Mouse (Mus musculus): ENCODE measurements around the gene Mybph.

DNA sequence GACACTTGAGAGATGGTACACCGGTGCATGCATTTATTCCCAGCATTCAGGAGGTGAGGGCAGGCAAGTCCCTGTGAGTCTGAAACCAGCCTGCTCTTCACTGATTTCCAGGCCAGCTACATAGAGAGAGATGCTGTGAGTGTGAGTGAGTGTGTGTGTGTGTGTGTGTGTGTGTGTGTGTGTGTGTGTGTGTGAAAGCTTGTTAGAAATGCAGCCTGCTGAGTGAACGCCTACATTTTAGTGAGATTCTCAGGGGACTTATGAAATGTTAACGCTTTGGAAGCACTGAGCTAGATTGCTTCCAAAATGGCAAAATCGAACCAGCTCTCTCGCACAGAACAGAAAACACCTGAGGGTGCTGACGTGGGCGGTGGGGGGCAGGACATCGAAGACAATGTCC, 47.2 kb upstream of the Mybph start:
- TF ChIP-seq GATA1 (IDR thresholded peaks at IDR 0.05; ENCODE audit: low read depth, low read length) (no peak), EP300 (IDR thresholded peaks at IDR 0.05; ENCODE audit: low read depth in 1 of 2, low read length in 2 of 2) (no peak), POLR2A (IDR thresholded peaks at IDR 0.05; ENCODE audit: control insufficient read depth in 1 of 2, insufficient read depth in 1 of 2, low read depth in 1 of 2, low read length in 2 of 2, poor library complexity in 1 of 2) (no peak), POLR2AphosphoS2 (IDR thresholded peaks at IDR 0.05; ENCODE audit: low read length) (no peak), TAL1 (IDR thresholded peaks at IDR 0.05; ENCODE audit: low read length) (no peak), CTCF (IDR thresholded peaks at IDR 0.05 in 2 of 3, conservative IDR thresholded peaks at IDR 0.05 in 1 of 3; ENCODE audit: control insufficient read depth in 1 of 3, insufficient read depth in 1 of 3, low read depth in 2 of 3, low read length in 3 of 3, poor library complexity in 1 of 3, severe bottlenecking in 1 of 3) (no peak), MAFK (IDR thresholded peaks at IDR 0.05; ENCODE audit: borderline replicate concordance, low read depth, low read length) (no peak), ZNF384 (IDR thresholded peaks at IDR 0.05; ENCODE audit: low read depth, low read length) (no peak), ZKSCAN1 (IDR thresholded peaks at IDR 0.05; ENCODE audit: low read depth, low read length) (no peak)
